Mouse (Mus musculus) neural tube, embryonic 15.5 days (tissue): ENCODE measurements around the gene Nedd4. TPM values are rescaled to one million over a fixed set of nuclear protein-coding genes. Genes with fewer than 3 reads are reported as not detected.

Experiments used
- ATAC-seq: fragments of 200-750 bp; cut with Nextera tagmentation; 2 replicates; pipeline ENCODE4 v1.8.0; 2017; ENCODE audit warnings: mild to moderate bottlenecking, moderate TSS enrichment, moderate library complexity; ENCODE audit not compliant: low FRiP score
- H3K27ac ChIP-seq: fragments of 300-500 bp; sonication (generic); replicated peaks from 2 replicates; pipeline ENCODE4 v1.5.1; 2015; ENCODE audit warnings: mild to moderate bottlenecking, inconsistent platforms
- H3K27me3 ChIP-seq: fragments of 300-500 bp; sonication (generic); replicated peaks from 2 replicates; pipeline ENCODE4 v1.6.1; 2015; ENCODE audit warnings: inconsistent platforms
- H3K36me3 ChIP-seq: fragments of 300-500 bp; sonication (generic); 2 replicates; pipeline ENCODE4 v1.6.1; 2015; ENCODE audit warnings: inconsistent platforms
- H3K4me1 ChIP-seq: fragments of 300-500 bp; sonication (generic); 2 replicates; pipeline ENCODE4 v1.6.1; 2015; ENCODE audit warnings: inconsistent platforms
- H3K4me2 ChIP-seq: fragments of 300-500 bp; sonication (generic); 2 replicates; pipeline ENCODE4 v1.6.1; 2015; ENCODE audit warnings: inconsistent platforms, mild to moderate bottlenecking, moderate library complexity
- H3K4me3 ChIP-seq: fragments of 300-500 bp; sonication (generic); replicated peaks from 2 replicates; pipeline ENCODE4 v1.5.1; 2015; ENCODE audit warnings: mild to moderate bottlenecking, inconsistent platforms
- H3K9ac ChIP-seq: fragments of 300-500 bp; sonication (generic); replicated peaks from 2 replicates; pipeline ENCODE4 v1.6.1; 2015; ENCODE audit warnings: mild to moderate bottlenecking, inconsistent platforms
- H3K9me3 ChIP-seq: fragments of 300-500 bp; sonication (generic); replicated peaks from 2 replicates; pipeline ENCODE4 v1.6.1; 2016; ENCODE audit warnings: inconsistent platforms
- WGBS: fragments of 180-500 bp; shearing (Covaris S2); methylation state at CpG from one replicate; pipeline ENCODE4 v1.1.7; 2015; ENCODE audit warnings: mixed read lengths; 5-methylcytosine and 5-hydroxymethylcytosine counted together
- polyA plus RNA-seq: library from polyadenylated mRNA; unstranded; fragments of >200 nt; fragmentation: Nextera tagmentation; extraction: Ambion mirVana; gene quantifications from 2 replicates; pipeline ENCODE4 v1.2.1, GENCODE M21; 2015

Gene Nedd4
- polyA plus RNA-seq, 1 experiment from 2014 or later: 375 TPM

DNA sequence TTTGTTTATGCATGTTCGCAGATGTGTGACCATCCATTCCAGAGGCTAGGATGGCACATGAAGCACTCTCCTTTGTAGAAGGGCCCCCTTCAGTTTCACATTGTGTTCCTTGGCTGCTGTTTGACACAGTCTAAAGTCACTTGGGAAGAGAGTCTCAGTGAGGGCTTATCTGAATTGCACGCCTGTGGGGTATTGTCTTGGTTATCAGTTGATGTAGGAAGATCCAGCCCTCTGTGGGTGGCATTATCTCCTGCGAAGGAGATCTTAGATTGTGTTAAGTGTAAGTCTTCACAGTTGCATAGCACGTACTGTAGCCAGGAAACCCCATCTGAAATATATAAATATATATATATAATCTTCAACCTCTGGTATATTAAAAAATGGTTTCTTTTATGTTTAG is 23.1 kb downstream of the Nedd4 start:
- no peak for ATAC-seq
- no peaks in the 10 kb centered on the region; the same call in 1 of the 2 replicates for H3K4me1 ChIP-seq
- no peak overlapping the region for H3K27ac ChIP-seq
- H3K9ac ChIP-seq: no peak overlapping the region
- no peaks in the 10 kb centered on the region for H3K27me3 ChIP-seq
- no peak overlapping the region for H3K4me3 ChIP-seq
- H3K36me3 ChIP-seq: peaks cover 72% of the 10 kb centered on the region
- 88% methylated on average over 4 of the region's 4 CpGs for WGBS
- H3K9me3 ChIP-seq: no peaks in the 10 kb centered on the region
- no peak overlapping the region for H3K4me2 ChIP-seq

- no peak overlapping the region for H3K4me3 ChIP-seq
- H3K36me3 ChIP-seq: peaks cover 77% of the 10 kb centered on the region
- no peak for ATAC-seq
- H3K4me2 ChIP-seq: no peak overlapping the region
- H3K27ac ChIP-seq: no peak overlapping the region
- H3K4me1 ChIP-seq: no peaks in the 10 kb centered on the region; the same call in 1 of the 2 replicates
- no peaks in the 10 kb centered on the region for H3K9me3 ChIP-seq
- no peaks in the 10 kb centered on the region for H3K27me3 ChIP-seq
- H3K9ac ChIP-seq: no peak overlapping the region
- WGBS: 78% methylated on average over 4 of the region's 4 CpGs
These were observed 24.4 kb downstream of the Nedd4 start for GRCm38 (mm10) chr9:72686506-72686905.

DNA sequence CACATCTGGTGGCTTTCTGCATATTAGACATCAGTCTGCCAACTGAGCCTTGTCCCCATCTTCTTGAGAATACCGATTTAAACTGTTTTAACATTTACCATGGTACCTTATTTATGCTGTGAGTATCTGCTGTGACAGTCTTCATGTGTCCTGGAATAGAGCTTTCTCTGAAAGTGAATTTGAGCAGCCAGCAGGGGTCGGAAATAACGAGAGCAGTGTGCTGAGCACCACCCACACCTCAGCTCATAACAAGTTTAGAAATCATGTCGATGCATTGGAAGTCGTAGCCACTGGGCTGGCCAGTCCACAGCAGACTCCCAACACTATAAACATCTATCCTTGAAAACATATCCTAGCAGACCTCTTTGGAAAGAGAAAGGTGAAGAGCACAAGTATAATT is 27.4 kb downstream of the Nedd4 start:
- ATAC-seq: no peak
- Histone ChIP-seq H3K4me1 (peaks cover 26% of the 10 kb centered on the region), H3K9ac (no peak overlapping the region), H3K36me3 (peaks cover 72% of the 10 kb centered on the region), H3K27ac (no peak overlapping the region), H3K9me3 (no peaks in the 10 kb centered on the region), H3K4me3 (no peak overlapping the region), H3K4me2 (no peak overlapping the region), H3K27me3 (no peaks in the 10 kb centered on the region)
- 76% methylated on average over 5 of the region's 5 CpGs for WGBS

- H3K9ac ChIP-seq: no peak overlapping the region
- H3K4me1 ChIP-seq: peaks cover 35% of the 10 kb centered on the region
- no peak overlapping the region for H3K4me2 ChIP-seq
- no peak overlapping the region for H3K27ac ChIP-seq
- WGBS: 96% methylated on average over 1 of the region's 1 CpGs
- no peaks in the 10 kb centered on the region for H3K9me3 ChIP-seq
- no peaks in the 10 kb centered on the region for H3K27me3 ChIP-seq
- peaks cover 66% of the 10 kb centered on the region for H3K36me3 ChIP-seq
- no peak overlapping the region for H3K4me3 ChIP-seq
- no peak for ATAC-seq
These were observed 28.7 kb downstream of the Nedd4 start for GRCm38 (mm10) chr9:72690811-72691210.

- H3K27ac ChIP-seq: 0 out of 2 replicates have a peak overlapping the region, but pooled peaks have one; percentile 37
- H3K4me3 ChIP-seq: no peak overlapping the region
- H3K27me3 ChIP-seq: no peaks in the 10 kb centered on the region
- peaks cover 43% of the 10 kb centered on the region for H3K4me1 ChIP-seq
- no peak overlapping the region for H3K9ac ChIP-seq
- 58% methylated on average over 5 of the region's 5 CpGs for WGBS
- H3K9me3 ChIP-seq: no peaks in the 10 kb centered on the region
- ATAC-seq: 0 out of 2 replicates have a peak, but pooled peaks have one; percentile 15
- peaks cover 56% of the 10 kb centered on the region for H3K36me3 ChIP-seq
- H3K4me2 ChIP-seq: no peak overlapping the region
These were observed 29.8 kb downstream of the Nedd4 start for GRCm38 (mm10) chr9:72691942-72692341.

GRCm38 (mm10) chr9:72693081-72693696 is 31.0 kb downstream of the Nedd4 start:
- Histone ChIP-seq H3K4me2 (peak overlapping the region; percentile 19), H3K9ac (0 out of 2 replicates have a peak overlapping the region, but pooled peaks have one; percentile 5), H3K36me3 (peaks cover 48% of the 10 kb centered on the region), H3K4me3 (no peak overlapping the region), H3K9me3 (no peaks in the 10 kb centered on the region), H3K27ac (peak overlapping the region; percentile 74), H3K27me3 (no peaks in the 10 kb centered on the region), H3K4me1 (peaks cover 51% of the 10 kb centered on the region)
- peak; percentile 57 for ATAC-seq
- 35% methylated on average over 24 of the region's 24 CpGs for WGBS

GRCm38 (mm10) chr9:72693861-72694260 is 31.7 kb downstream of the Nedd4 start:
- Histone ChIP-seq H3K36me3 (peaks cover 48% of the 10 kb centered on the region), H3K27ac (peak overlapping the region; percentile 74), H3K9ac (0 out of 2 replicates have a peak overlapping the region, but pooled peaks have one; percentile 5), H3K4me1 (peaks cover 58% of the 10 kb centered on the region), H3K4me2 (peak overlapping the region; percentile 19; the same call in 1 of the 2 replicates), H3K4me3 (no peak overlapping the region), H3K27me3 (no peaks in the 10 kb centered on the region), H3K9me3 (no peaks in the 10 kb centered on the region)
- 84% methylated on average over 14 of the region's 14 CpGs for WGBS
- ATAC-seq: no peak

DNA sequence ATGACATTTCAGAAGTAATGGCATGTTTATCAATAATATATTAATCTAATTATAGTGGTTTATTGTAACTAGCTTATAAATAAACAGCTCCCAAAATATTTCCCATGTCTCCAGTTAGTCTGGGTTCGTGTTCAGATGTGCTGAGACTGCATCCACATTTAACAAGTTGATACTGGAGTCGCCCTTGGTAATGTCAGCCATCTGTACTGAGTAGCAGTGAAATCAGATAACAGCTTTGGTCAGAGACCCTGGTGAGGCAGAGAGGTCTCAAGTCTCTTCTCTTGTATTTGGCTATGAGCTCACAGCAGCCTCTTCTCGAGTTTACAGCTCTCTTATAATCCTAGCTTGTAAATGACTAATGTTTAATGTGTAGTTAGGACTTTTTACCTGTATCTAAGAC is 34.4 kb downstream of the Nedd4 start:
- no peak overlapping the region for H3K27ac ChIP-seq
- 51% methylated on average over 3 of the region's 3 CpGs for WGBS
- no peak overlapping the region for H3K4me2 ChIP-seq
- H3K4me3 ChIP-seq: no peak overlapping the region
- no peak overlapping the region for H3K9ac ChIP-seq
- no peak for ATAC-seq
- H3K27me3 ChIP-seq: no peaks in the 10 kb centered on the region
- H3K4me1 ChIP-seq: peaks cover 73% of the 10 kb centered on the region
- H3K9me3 ChIP-seq: no peaks in the 10 kb centered on the region
- H3K36me3 ChIP-seq: peaks cover 32% of the 10 kb centered on the region

GRCm38 (mm10) chr9:72697779-72698178 is 35.6 kb downstream of the Nedd4 start:
- no peak overlapping the region for H3K27ac ChIP-seq
- H3K4me2 ChIP-seq: no peak overlapping the region
- H3K9me3 ChIP-seq: no peaks in the 10 kb centered on the region
- H3K27me3 ChIP-seq: no peaks in the 10 kb centered on the region
- H3K36me3 ChIP-seq: peaks cover 34% of the 10 kb centered on the region
- no peak for ATAC-seq
- peaks cover 71% of the 10 kb centered on the region for H3K4me1 ChIP-seq
- H3K4me3 ChIP-seq: no peak overlapping the region
- no peak overlapping the region for H3K9ac ChIP-seq
- WGBS: 87% methylated on average over 4 of the region's 4 CpGs

GRCm38 (mm10) chr9:72699702-72700101 is 37.6 kb downstream of the Nedd4 start:
- no peak overlapping the region for H3K9ac ChIP-seq
- H3K9me3 ChIP-seq: no peaks in the 10 kb centered on the region
- no peak for ATAC-seq
- no peak overlapping the region; the same call in 1 of the 2 replicates for H3K27ac ChIP-seq
- no peak overlapping the region for H3K4me3 ChIP-seq
- H3K36me3 ChIP-seq: peaks cover 27% of the 10 kb centered on the region
- no peak overlapping the region for H3K4me2 ChIP-seq
- WGBS: 54% methylated on average over 3 of the region's 3 CpGs
- H3K27me3 ChIP-seq: no peaks in the 10 kb centered on the region
- H3K4me1 ChIP-seq: peaks cover 52% of the 10 kb centered on the region

GRCm38 (mm10) chr9:72701441-72701840 is 39.3 kb downstream of the Nedd4 start:
- WGBS: 67% methylated on average over 8 of the region's 8 CpGs
- no peaks in the 10 kb centered on the region for H3K9me3 ChIP-seq
- H3K36me3 ChIP-seq: peaks cover 32% of the 10 kb centered on the region

DNA sequence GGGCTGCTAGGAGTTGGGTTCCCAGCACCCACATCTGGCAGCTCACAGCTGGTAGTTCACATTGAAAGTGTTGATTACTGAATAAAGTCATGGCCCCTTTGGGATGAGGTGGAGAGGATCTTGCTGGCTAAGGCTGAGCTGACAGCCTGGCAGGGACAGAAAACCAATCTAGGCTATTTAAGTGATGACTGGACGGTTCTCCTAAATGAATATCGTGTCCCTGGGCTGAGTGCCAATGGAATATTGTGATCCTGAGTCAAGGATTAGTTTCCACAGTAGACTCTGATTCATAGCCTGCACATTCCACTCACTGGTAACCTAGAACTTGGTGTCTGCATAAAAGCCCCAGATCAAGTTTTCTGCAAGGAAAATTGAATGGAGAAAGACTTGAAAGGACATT is 39.9 kb downstream of the Nedd4 start:
- no peak overlapping the region for H3K4me2 ChIP-seq
- peaks cover 32% of the 10 kb centered on the region for H3K36me3 ChIP-seq
- no peak overlapping the region for H3K27ac ChIP-seq
- peaks cover 35% of the 10 kb centered on the region for H3K4me1 ChIP-seq
- no peak overlapping the region for H3K9ac ChIP-seq
- H3K9me3 ChIP-seq: no peaks in the 10 kb centered on the region
- H3K4me3 ChIP-seq: no peak overlapping the region
- ATAC-seq: no peak
- no peaks in the 10 kb centered on the region for H3K27me3 ChIP-seq
- WGBS: 33% methylated on average over 2 of the region's 2 CpGs

More at GRCm38 (mm10) chr9:72701441-72701840, 39.3 kb downstream of the Nedd4 start:
- H3K4me1 ChIP-seq: peaks cover 41% of the 10 kb centered on the region
- H3K4me2 ChIP-seq: no peak overlapping the region
- ATAC-seq: no peak
- H3K9ac ChIP-seq: no peak overlapping the region
- H3K27ac ChIP-seq: no peak overlapping the region
- H3K4me3 ChIP-seq: no peak overlapping the region
- no peaks in the 10 kb centered on the region for H3K27me3 ChIP-seq
